Mouse (Mus musculus): ENCODE measurements around the gene Cyct. TPM values are rescaled to one million over a fixed set of nuclear protein-coding genes. Genes with fewer than 3 reads are reported as not detected.

Gene Cyct
- not detected in 2 replicates for polyA plus RNA-seq (2012; rRNA removed)
- polyA plus RNA-seq (2014; fragmentation: Nextera tagmentation; extraction: Ambion mirVana): not detected in 2 replicates

- WGBS (ENCODE audit: insufficient replicate concordance): 71% methylated on average over 11 of the region's 11 CpGs
- TF ChIP-seq EP300 (IDR thresholded peaks at IDR 0.05; ENCODE audit: low read depth) (no peak), CTCF (IDR thresholded peaks at IDR 0.05; ENCODE audit: low read depth) (no peak)
These were observed at the start of gene Cyct for GRCm38 (mm10) chr2:76360226-76360625. Gene Cyct, minus strand, starts transcription at chr2:76360450.

GRCm38 (mm10) chr2:76409986-76410385 lies 49.7 kb upstream of the Cyct start:
- H3K9me3 ChIP-seq (ENCODE audit: control insufficient read depth, low read length): no peaks in the 10 kb centered on the region
- ATAC-seq (ENCODE audit: insufficient read depth): no peak
- WGBS (ENCODE audit: insufficient replicate concordance): 42% methylated on average over 2 of the region's 2 CpGs

More at GRCm38 (mm10) chr2:76360226-76360625, at the start of gene Cyct:
- H3K9ac ChIP-seq (replicated peaks): no peak within 1 kb of the TSS
- DNase-seq (ENCODE audit: low read depth in 3 of 3, low spot score in 3 of 3) (no peak), ATAC-seq (ENCODE audit: insufficient read depth) (no peak)
- no peaks in the 10 kb centered on the region for H3K27me3 ChIP-seq (ENCODE audit: control insufficient read depth, insufficient read depth, low read length)
- no peak within 1 kb of the TSS for H3K4me3 ChIP-seq (ENCODE audit: insufficient read depth in 1 of 2, low read depth in 2 of 2, low read length in 2 of 2)
- H3K27ac ChIP-seq: no peak within 1 kb of the TSS
- no peaks in the 10 kb centered on the region for H3K9me3 ChIP-seq (ENCODE audit: control insufficient read depth, low read length)
- H3K4me1 ChIP-seq (replicated peaks; ENCODE audit: control insufficient read depth in 2 of 2, insufficient read depth in 2 of 2, low read length in 1 of 2): no peaks in the 10 kb centered on the region
- H3K4me2 ChIP-seq (ENCODE audit: low read depth): no peak within 1 kb of the TSS
- no peaks in the 10 kb centered on the region for H3K36me3 ChIP-seq (replicated peaks; ENCODE audit: control insufficient read depth, insufficient read depth, low read depth)

GRCm38 (mm10) chr2:76409526-76409925 lies 49.3 kb upstream of the Cyct start:
- Histone ChIP-seq H3K4me3 (ENCODE audit: insufficient read depth in 1 of 2, low read depth in 2 of 2, low read length in 2 of 2) (no peak overlapping the region), H3K27ac (no peak overlapping the region), H3K4me1 (replicated peaks; ENCODE audit: control insufficient read depth in 2 of 2, insufficient read depth in 2 of 2, low read length in 1 of 2) (no peaks in the 10 kb centered on the region), H3K9me3 (ENCODE audit: control insufficient read depth, low read length) (no peaks in the 10 kb centered on the region), H3K4me2 (ENCODE audit: low read depth) (no peak overlapping the region), H3K27me3 (ENCODE audit: control insufficient read depth, insufficient read depth, low read length) (peaks cover 39% of the 10 kb centered on the region), H3K9ac (replicated peaks) (no peak overlapping the region), H3K36me3 (replicated peaks; ENCODE audit: control insufficient read depth, insufficient read depth, low read depth) (no peaks in the 10 kb centered on the region)
- no peak for TF ChIP-seq CTCF (IDR thresholded peaks at IDR 0.05; ENCODE audit: low read depth)
- TF ChIP-seq EP300 (IDR thresholded peaks at IDR 0.05; ENCODE audit: low read depth): no peak
- DNase-seq (ENCODE audit: low read depth in 3 of 3, low spot score in 3 of 3) (no peak), ATAC-seq (ENCODE audit: insufficient read depth) (no peak)
- 38% methylated on average over 1 of the region's 1 CpGs for WGBS (ENCODE audit: insufficient replicate concordance)

More at GRCm38 (mm10) chr2:76409986-76410385, 49.7 kb upstream of the Cyct start:
- no peak overlapping the region for H3K4me3 ChIP-seq (ENCODE audit: insufficient read depth in 1 of 2, low read depth in 2 of 2, low read length in 2 of 2)
- no peak for DNase-seq (ENCODE audit: low read depth in 3 of 3, low spot score in 3 of 3)
- TF ChIP-seq CTCF (IDR thresholded peaks at IDR 0.05; ENCODE audit: low read depth): no peak
- no peak for TF ChIP-seq EP300 (IDR thresholded peaks at IDR 0.05; ENCODE audit: low read depth)
- no peak overlapping the region for H3K4me2 ChIP-seq (ENCODE audit: low read depth)
- no peak overlapping the region for H3K9ac ChIP-seq (replicated peaks)
- no peaks in the 10 kb centered on the region for H3K36me3 ChIP-seq (replicated peaks; ENCODE audit: control insufficient read depth, insufficient read depth, low read depth)
- H3K4me1 ChIP-seq (replicated peaks; ENCODE audit: control insufficient read depth in 2 of 2, insufficient read depth in 2 of 2, low read length in 1 of 2): no peaks in the 10 kb centered on the region
- no peak overlapping the region for H3K27ac ChIP-seq
- peaks cover 34% of the 10 kb centered on the region for H3K27me3 ChIP-seq (ENCODE audit: control insufficient read depth, insufficient read depth, low read length)

GRCm38 (mm10) chr2:76406937-76407441 lies 46.7 kb upstream of the Cyct start:
- Histone ChIP-seq H3K36me3 (replicated peaks; ENCODE audit: control insufficient read depth, insufficient read depth, low read depth) (no peaks in the 10 kb centered on the region), H3K4me2 (ENCODE audit: low read depth) (peak overlapping the region; percentile 65), H3K9me3 (ENCODE audit: control insufficient read depth, low read length) (no peaks in the 10 kb centered on the region), H3K27me3 (ENCODE audit: control insufficient read depth, insufficient read depth, low read length) (peaks cover 45% of the 10 kb centered on the region), H3K4me1 (replicated peaks; ENCODE audit: control insufficient read depth in 2 of 2, insufficient read depth in 2 of 2, low read length in 1 of 2) (no peaks in the 10 kb centered on the region), H3K4me3 (ENCODE audit: insufficient read depth in 1 of 2, low read depth in 2 of 2, low read length in 2 of 2) (peak overlapping the region; percentile 49 to 58), H3K9ac (replicated peaks) (no peak overlapping the region), H3K27ac (no peak overlapping the region)
- no peak for DNase-seq (ENCODE audit: low read depth in 3 of 3, low spot score in 3 of 3)
- no peak for ATAC-seq (ENCODE audit: insufficient read depth)
- WGBS (ENCODE audit: insufficient replicate concordance): under 1% methylated on average over 49 of the region's 49 CpGs
- TF ChIP-seq EP300 (IDR thresholded peaks at IDR 0.05; ENCODE audit: low read depth) (no peak), CTCF (IDR thresholded peaks at IDR 0.05; ENCODE audit: low read depth) (no peak)

- TF ChIP-seq EP300 (IDR thresholded peaks at IDR 0.05; ENCODE audit: low read depth) (no peak), CTCF (IDR thresholded peaks at IDR 0.05; ENCODE audit: low read depth) (no peak)
- Histone ChIP-seq H3K27ac (no peak within 1 kb of the TSS), H3K4me3 (ENCODE audit: insufficient read depth in 1 of 2, low read depth in 2 of 2, low read length in 2 of 2) (peak within 1 kb of the TSS; percentile 49 to 58), H3K4me1 (replicated peaks; ENCODE audit: control insufficient read depth in 2 of 2, insufficient read depth in 2 of 2, low read length in 1 of 2) (no peaks in the 10 kb centered on the region), H3K27me3 (ENCODE audit: control insufficient read depth, insufficient read depth, low read length) (peaks cover 45% of the 10 kb centered on the region), H3K36me3 (replicated peaks; ENCODE audit: control insufficient read depth, insufficient read depth, low read depth) (no peaks in the 10 kb centered on the region), H3K9me3 (ENCODE audit: control insufficient read depth, low read length) (no peaks in the 10 kb centered on the region), H3K4me2 (ENCODE audit: low read depth) (peak within 1 kb of the TSS; percentile 65), H3K9ac (replicated peaks) (no peak within 1 kb of the TSS)
- DNase-seq (ENCODE audit: low read depth in 3 of 3, low spot score in 3 of 3) (no peak), ATAC-seq (ENCODE audit: insufficient read depth) (peak; percentile 57; the same call in 1 of the 2 replicates)
- under 1% methylated on average over 81 of the region's 89 CpGs for WGBS (ENCODE audit: insufficient replicate concordance)
These were observed 46.1 kb upstream of the Cyct start, which contains the start of gene Osbpl6 for GRCm38 (mm10) chr2:76406151-76406936. Gene Osbpl6, plus strand, starts transcription at chr2:76406508.
